Mouse (Mus musculus) liver, embryonic 14.5 days (tissue): Measurements from ENCODE around the gene Huwe1. TPM values are rescaled to one million over a fixed set of nuclear protein-coding genes. Genes with fewer than 3 reads are reported as not detected.
A peak's percentile ranks its signal among the peaks of the same experiment; 100 is the strongest.

ENCODE experiments used
- ATAC-seq: fragments of 200-750 bp; cut with Nextera tagmentation; 2 replicates; pipeline ENCODE4 v1.8.0; 2017; ENCODE audit warnings: moderate number of reproducible peaks, mild to moderate bottlenecking, moderate library complexity; ENCODE audit not compliant: insufficient read depth
- DNase-seq, 3 experiments: peaks; one replicate each; pipeline ENCODE4 v3.0.0-alpha.2; 2012 to 2013; ENCODE audit warnings: low read depth in 3 of 3, low spot score in 3 of 3
- H3K27ac ChIP-seq: fragments of 300-500 bp; sonication (generic); 2 replicates; pipeline ENCODE4 v1.5.1; 2014; ENCODE audit warnings: moderate library complexity, mild to moderate bottlenecking, control low read depth, inconsistent platforms
- H3K27me3 ChIP-seq: fragments of 300-500 bp; sonication (generic); 2 replicates; pipeline ENCODE4 v1.6.1; 2014; ENCODE audit warnings: mild to moderate bottlenecking, low read length, moderate library complexity; ENCODE audit not compliant: control insufficient read depth, insufficient read depth
- H3K36me3 ChIP-seq: fragments of 300-500 bp; sonication (generic); replicated peaks from 2 replicates; pipeline ENCODE4 v1.6.1; 2014; ENCODE audit warnings: low read depth; ENCODE audit not compliant: control insufficient read depth, insufficient read depth
- H3K4me1 ChIP-seq, 2 experiments: fragments of 200-500 bp in 1 of 2; fragments of 300-500 bp in 1 of 2; sonication (generic) in 1 of 2; replicated peaks; 2 replicates each; pipeline ENCODE4 v1.6.1; 2012 to 2014; ENCODE audit warnings: antibody characterized with exemption in 1 of 2, inconsistent platforms in 1 of 2, low read length in 1 of 2; ENCODE audit not compliant: control insufficient read depth in 2 of 2, insufficient read depth in 2 of 2
- H3K4me2 ChIP-seq: fragments of 300-500 bp; sonication (generic); 2 replicates; pipeline ENCODE4 v1.6.1; 2014; ENCODE audit warnings: low read depth, mild to moderate bottlenecking, control low read depth, moderate library complexity
- H3K4me3 ChIP-seq, 2 experiments: fragments of 200-500 bp in 1 of 2; fragments of 300-500 bp in 1 of 2; sonication (generic) in 1 of 2; 2 replicates each; pipeline ENCODE4 v1.5.1; 2012 to 2014; ENCODE audit warnings: low read depth in 2 of 2, low read length in 2 of 2, mild to moderate bottlenecking in 2 of 2, control low read depth in 1 of 2, inconsistent platforms in 1 of 2, moderate library complexity in 1 of 2; ENCODE audit not compliant: insufficient read depth in 1 of 2
- H3K9ac ChIP-seq: fragments of 300-500 bp; sonication (generic); replicated peaks from 2 replicates; pipeline ENCODE4 v1.6.1; 2014; ENCODE audit warnings: mild to moderate bottlenecking, control low read depth, moderate library complexity
- H3K9me3 ChIP-seq: fragments of 300-500 bp; sonication (generic); 2 replicates; pipeline ENCODE4 v1.6.1; 2016; ENCODE audit warnings: low read length, mixed read lengths; ENCODE audit not compliant: control insufficient read depth
- CTCF ChIP-seq: IDR thresholded peaks from 2 replicates; pipeline ENCODE4 v1.5.1; 2016; ENCODE audit warnings: antibody characterized with exemption, low read depth, control low read depth
- EP300 ChIP-seq: IDR thresholded peaks from 2 replicates; pipeline ENCODE4 v1.6.1; 2016; ENCODE audit warnings: antibody characterized with exemption, low read depth
- WGBS: fragments of 180-500 bp; shearing (Covaris S2); extraction: QIAGEN DNeasy Blood & Tissue Kit; methylation state at CpG from one replicate; pipeline ENCODE4 v1.1.7; 2014; ENCODE audit not compliant: insufficient replicate concordance; 5-methylcytosine and 5-hydroxymethylcytosine counted together
- microRNA counts: library from miRNA; unstranded; fragments of <30 nt; microRNA quantifications from one replicate; lab custom pipeline; 2016
- microRNA-seq: library from miRNA; unstranded; fragments of <30 nt; microRNA quantifications from one replicate; pipeline ENCODE4, GENCODE M21; 2016
- polyA plus RNA-seq, 2 experiments: library from polyadenylated mRNA; depleted of rRNA in 1 of 2; stranded (reverse) in 1 of 2; unstranded in 1 of 2; fragments of >200 nt; fragmentation: Nextera tagmentation in 1 of 2; extraction: Ambion mirVana in 1 of 2; gene quantifications; 2 replicates each; pipeline versions ENCODE4 v1.2.1 to v1.2.3; 2012 to 2014

Gene Huwe1
- polyA plus RNA-seq, 2 experiments: 11.9 to 19.7 TPM

- Histone ChIP-seq H3K36me3 (no peaks in the 10 kb centered on the region), H3K4me2 (no peak overlapping the region), H3K9me3 (no peaks in the 10 kb centered on the region), H3K27ac (no peak overlapping the region), H3K9ac (no peak overlapping the region), H3K4me1 (no peaks in the 10 kb centered on the region), H3K4me3 (no peak overlapping the region), H3K27me3 (no peaks in the 10 kb centered on the region)
- ATAC-seq (no peak), DNase-seq (no peak)
- TF ChIP-seq CTCF (no peak), EP300 (no peak)
- WGBS: 43% methylated on average over 3 of the region's 3 CpGs
These were observed 147.2 kb downstream of the Huwe1 start for GRCm38 (mm10) chrX:151947781-151948180.

GRCm38 (mm10) chrX:151950231-151950630, 149.6 kb downstream of the Huwe1 start:
- H3K9ac ChIP-seq: no peak overlapping the region
- TF ChIP-seq CTCF (no peak), EP300 (no peak)
- no peaks in the 10 kb centered on the region for H3K9me3 ChIP-seq
- DNase-seq: no peak
- no peak overlapping the region for H3K27ac ChIP-seq
- 21% methylated on average over 1 of the region's 1 CpGs for WGBS
- no peak for ATAC-seq
- no peaks in the 10 kb centered on the region for H3K27me3 ChIP-seq
- no peaks in the 10 kb centered on the region for H3K36me3 ChIP-seq
- no peak overlapping the region for H3K4me2 ChIP-seq
- no peaks in the 10 kb centered on the region for H3K4me1 ChIP-seq
- H3K4me3 ChIP-seq: no peak overlapping the region

GRCm38 (mm10) chrX:151951181-151951580, 150.6 kb downstream of the Huwe1 start:
- ATAC-seq (no peak), DNase-seq (no peak)
- H3K27ac ChIP-seq: no peak overlapping the region
- no peaks in the 10 kb centered on the region for H3K27me3 ChIP-seq
- H3K4me2 ChIP-seq: no peak overlapping the region
- H3K36me3 ChIP-seq: no peaks in the 10 kb centered on the region
- H3K9ac ChIP-seq: no peak overlapping the region
- H3K4me3 ChIP-seq: no peak overlapping the region
- TF ChIP-seq EP300: no peak
- TF ChIP-seq CTCF: no peak
- WGBS: 25% methylated on average over 3 of the region's 3 CpGs
- no peaks in the 10 kb centered on the region for H3K9me3 ChIP-seq
- H3K4me1 ChIP-seq: no peaks in the 10 kb centered on the region

MicroRNAs within 50 kb of the gene (microRNA counts, 519-probe panel; counts per million panel counts)
- 5,424 counts per million, percentile 31 among the panel's probes with 10 or more counts for microRNA mmu-miR-98 (lab: Ali Mortazavi, UCI)

Small RNAs within 50 kb of the gene (microRNA-seq; reads per million reads assigned to microRNA genes)
- gene Mir3113 (not detected), gene Mir98 (4,259 reads per million, percentile 86 among the genes with 10 or more reads in this experiment), gene Mirlet7f-2 (1,220 reads per million, percentile 75 among the genes with 10 or more reads in this experiment)

Other genes starting within 250 kb of the Huwe1 start
- 33.4 and 34.9 TPM in 2 replicates for gene Hsd17b10, start 201.0 kb downstream of the Huwe1 start, polyA plus RNA-seq (2012; rRNA removed)
- gene Hsd17b10, start 201.0 kb downstream of the Huwe1 start, polyA plus RNA-seq (2014; fragmentation: Nextera tagmentation; extraction: Ambion mirVana): 98.4 and 102 TPM in 2 replicates
- gene Ribc1, start 215.5 kb downstream of the Huwe1 start, polyA plus RNA-seq (2012; rRNA removed): 0.78 and 0.87 TPM in 2 replicates
- 2.0 and 2.4 TPM in 2 replicates for gene Ribc1, start 215.5 kb downstream of the Huwe1 start, polyA plus RNA-seq (2014; fragmentation: Nextera tagmentation; extraction: Ambion mirVana)
- gene Smc1a, start 215.6 kb downstream of the Huwe1 start, polyA plus RNA-seq (2012; rRNA removed): 28.0 and 41.9 TPM in 2 replicates
- gene Smc1a, start 215.6 kb downstream of the Huwe1 start, polyA plus RNA-seq (2014; fragmentation: Nextera tagmentation; extraction: Ambion mirVana): 51.8 and 58.1 TPM in 2 replicates